Mouse (Mus musculus): ENCODE data around the gene Ctps. TPM values are rescaled to one million over a fixed set of nuclear protein-coding genes. Genes with fewer than 3 reads are reported as not detected.

Ctps gene
- total and polyA plus RNA-seq, 2 experiments from 2014 or later = 52.5 to 66.3 TPM

DNA sequence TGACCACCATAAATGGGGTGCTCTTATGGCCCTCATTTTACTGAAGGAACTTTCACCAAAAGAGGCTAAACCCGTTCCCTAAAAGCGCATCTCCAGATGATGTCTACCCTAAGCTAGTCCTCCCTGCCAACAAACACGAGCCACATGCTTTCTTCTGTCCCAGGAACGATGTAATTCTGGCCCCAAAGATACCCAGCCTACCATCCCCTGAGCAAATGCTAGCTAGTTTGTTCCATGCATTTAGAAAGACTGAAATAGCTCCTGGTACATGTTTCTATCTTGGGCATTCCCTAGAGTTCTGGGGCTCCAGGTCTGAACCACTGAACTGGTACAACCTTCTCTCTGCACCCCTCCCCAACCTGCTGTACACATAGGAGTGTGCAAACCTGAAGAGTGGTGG is 20.9 kb upstream of the Ctps start:
- Histone ChIP-seq H3K4me3 (ENCODE audit: low read depth, low read length) (no peak overlapping the region), H3K27ac (ENCODE audit: low read depth, low read length) (no peak overlapping the region), H3K9me3 (ENCODE audit: low read length) (no peaks in the 10 kb centered on the region), H3K27me3 (ENCODE audit: insufficient read depth, low read length) (no peaks in the 10 kb centered on the region), H3K9ac (replicated peaks; ENCODE audit: low read length, poor library complexity, severe bottlenecking) (no peak overlapping the region), H3K4me1 (ENCODE audit: insufficient read depth, low read length) (no peaks in the 10 kb centered on the region), H3K4me2 (ENCODE audit: low read depth, low read length, poor library complexity, severe bottlenecking) (no peak overlapping the region), H3K36me3 (ENCODE audit: insufficient read depth, low read length) (no peaks in the 10 kb centered on the region)
- ATAC-seq (ENCODE audit: low FRiP score) = no peak
- no peak for DNase-seq (ENCODE audit: low spot score)
- TF ChIP-seq CTCF (IDR thresholded peaks at IDR 0.05) = no peak
- 85% methylated on average over 4 of the region's 4 CpGs for WGBS

DNA sequence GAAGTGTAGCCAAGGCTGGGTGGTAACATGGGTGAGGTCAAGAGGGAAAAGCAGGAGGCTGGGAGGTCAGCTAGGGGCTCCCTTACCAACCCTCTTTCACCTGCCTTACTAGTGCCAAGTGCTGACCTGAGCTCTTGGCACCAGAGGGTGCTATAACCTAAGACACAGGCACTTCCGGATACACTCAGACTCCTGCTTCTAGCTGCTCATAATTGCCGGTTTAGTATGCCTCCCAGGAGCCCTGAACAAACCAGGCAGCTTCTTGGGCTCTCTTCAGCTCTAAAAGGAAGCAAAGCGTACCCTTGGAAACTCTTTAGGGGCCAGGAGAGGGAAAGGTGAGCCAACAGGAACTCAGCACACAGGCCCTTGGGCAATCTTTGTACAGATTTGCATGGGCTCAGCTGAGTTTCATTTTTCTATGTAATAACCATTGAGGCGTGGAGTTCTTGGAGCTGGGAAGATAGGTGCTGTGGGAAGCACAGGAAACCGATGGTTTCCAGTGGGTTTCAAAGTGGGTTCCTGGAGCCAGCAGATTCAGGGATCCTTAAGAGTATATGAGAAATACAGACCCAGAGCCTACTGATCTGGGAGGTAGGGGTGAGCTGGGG is 19.8 kb upstream of the Ctps start:
- peak; percentile 96 for TF ChIP-seq CTCF (IDR thresholded peaks at IDR 0.05)
- Histone ChIP-seq H3K9ac (replicated peaks; ENCODE audit: low read length, poor library complexity, severe bottlenecking) (0 out of 2 replicates have a peak overlapping the region, but pooled peaks have one; percentile 30), H3K27me3 (ENCODE audit: insufficient read depth, low read length) (no peaks in the 10 kb centered on the region), H3K27ac (ENCODE audit: low read depth, low read length) (no peak overlapping the region), H3K4me3 (ENCODE audit: low read depth, low read length) (no peak overlapping the region), H3K9me3 (ENCODE audit: low read length) (no peaks in the 10 kb centered on the region), H3K36me3 (ENCODE audit: insufficient read depth, low read length) (no peaks in the 10 kb centered on the region), H3K4me1 (ENCODE audit: insufficient read depth, low read length) (no peaks in the 10 kb centered on the region), H3K4me2 (ENCODE audit: low read depth, low read length, poor library complexity, severe bottlenecking) (no peak overlapping the region)
- 32% methylated on average over 5 of the region's 5 CpGs for WGBS
- ATAC-seq (ENCODE audit: low FRiP score) = peak; percentile 89; the same call in 1 of the 2 replicates
- DNase-seq (ENCODE audit: low spot score) = peak; percentile 90

DNA sequence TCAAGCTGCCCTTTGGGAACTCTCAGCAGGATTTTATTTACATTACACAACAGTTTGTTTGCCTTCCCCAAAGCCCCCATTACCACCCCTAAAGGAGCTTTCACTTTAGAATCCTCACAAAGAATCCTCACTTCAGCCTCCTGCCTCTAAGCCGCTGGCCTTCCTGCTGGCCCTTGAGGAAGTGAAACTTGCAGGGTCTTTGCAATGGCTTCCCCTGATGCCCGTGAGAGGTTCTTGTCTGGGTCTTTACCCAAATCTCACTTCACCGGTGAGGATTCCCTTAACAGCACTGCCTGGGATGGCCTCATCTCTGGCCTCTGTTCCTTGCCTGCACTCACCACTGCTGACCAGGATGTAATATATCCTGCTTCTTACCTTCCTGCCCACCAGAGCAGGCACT is 19.0 kb upstream of the Ctps start:
- H3K4me3 ChIP-seq (ENCODE audit: low read depth, low read length) = no peak overlapping the region
- H3K4me1 ChIP-seq (ENCODE audit: insufficient read depth, low read length) = no peaks in the 10 kb centered on the region
- no peak overlapping the region for H3K4me2 ChIP-seq (ENCODE audit: low read depth, low read length, poor library complexity, severe bottlenecking)
- WGBS = 14% methylated on average over 3 of the region's 3 CpGs
- H3K9me3 ChIP-seq (ENCODE audit: low read length) = no peaks in the 10 kb centered on the region
- H3K27me3 ChIP-seq (ENCODE audit: insufficient read depth, low read length) = no peaks in the 10 kb centered on the region
- no peaks in the 10 kb centered on the region for H3K36me3 ChIP-seq (ENCODE audit: insufficient read depth, low read length)
- TF ChIP-seq CTCF (IDR thresholded peaks at IDR 0.05) = no peak
- no peak for DNase-seq (ENCODE audit: low spot score)
- no peak overlapping the region for H3K27ac ChIP-seq (ENCODE audit: low read depth, low read length)
- ATAC-seq (ENCODE audit: low FRiP score) = no peak
- H3K9ac ChIP-seq (replicated peaks; ENCODE audit: low read length, poor library complexity, severe bottlenecking) = no peak overlapping the region

DNA sequence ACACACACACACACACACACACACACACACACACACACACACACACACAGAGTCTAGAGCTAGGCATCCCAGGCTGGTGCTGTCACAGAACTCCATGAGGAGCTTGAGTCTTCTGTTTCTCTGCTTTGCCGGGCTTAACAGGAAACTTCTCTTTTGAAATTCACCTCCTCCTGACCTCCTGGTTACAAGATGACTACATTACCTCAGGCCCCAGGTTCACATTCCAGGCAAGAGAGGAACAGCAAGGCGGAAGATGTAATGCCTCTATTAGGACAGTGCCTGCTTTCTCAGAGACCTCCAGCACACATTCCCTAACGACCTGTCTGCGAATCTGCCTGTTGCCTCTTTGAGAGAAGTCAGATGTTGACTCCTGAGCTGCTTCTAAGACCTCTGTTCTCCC is 18.4 kb upstream of the Ctps start, which contains the start of gene Gm8439:
Gene Gm8439, plus strand, starts transcription at position 301 of the 400 bp plus-strand sequence.
- Histone ChIP-seq H3K36me3 (ENCODE audit: insufficient read depth, low read length) (no peaks in the 10 kb centered on the region), H3K4me2 (ENCODE audit: low read depth, low read length, poor library complexity, severe bottlenecking) (no peak within 1 kb of the TSS), H3K9me3 (ENCODE audit: low read length) (no peaks in the 10 kb centered on the region), H3K9ac (replicated peaks; ENCODE audit: low read length, poor library complexity, severe bottlenecking) (no peak within 1 kb of the TSS), H3K4me1 (ENCODE audit: insufficient read depth, low read length) (no peaks in the 10 kb centered on the region), H3K27ac (ENCODE audit: low read depth, low read length) (no peak within 1 kb of the TSS), H3K27me3 (ENCODE audit: insufficient read depth, low read length) (no peaks in the 10 kb centered on the region), H3K4me3 (ENCODE audit: low read depth, low read length) (no peak within 1 kb of the TSS)
- no peak for TF ChIP-seq CTCF (IDR thresholded peaks at IDR 0.05)
- WGBS = 28% methylated on average over 4 of the region's 4 CpGs
- ATAC-seq (ENCODE audit: low FRiP score) = no peak
- DNase-seq (ENCODE audit: low spot score) = no peak

DNA sequence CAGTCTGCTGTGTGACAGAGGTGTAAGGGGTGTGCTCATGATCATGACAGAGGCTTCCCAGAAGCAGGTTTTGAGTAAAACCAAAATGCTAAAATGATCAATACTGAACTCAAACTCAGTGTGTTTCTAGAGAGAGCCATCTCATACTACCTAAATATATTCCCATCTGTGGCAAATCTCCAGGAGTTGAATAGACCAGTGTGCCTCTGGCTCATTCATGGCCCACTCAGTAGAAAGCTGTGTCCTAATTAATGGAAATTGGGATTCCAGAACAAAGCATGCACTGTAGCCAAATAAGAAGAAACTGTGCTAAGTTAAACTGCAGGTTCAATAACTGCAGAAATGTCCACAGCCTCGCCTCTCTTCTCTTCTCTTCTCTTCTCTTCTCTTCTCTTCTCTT is 16.9 kb upstream of the Ctps start:
- no peak for ATAC-seq (ENCODE audit: low FRiP score)
- Histone ChIP-seq H3K4me2 (ENCODE audit: low read depth, low read length, poor library complexity, severe bottlenecking) (no peak overlapping the region), H3K36me3 (ENCODE audit: insufficient read depth, low read length) (no peaks in the 10 kb centered on the region), H3K9ac (replicated peaks; ENCODE audit: low read length, poor library complexity, severe bottlenecking) (no peak overlapping the region), H3K27ac (ENCODE audit: low read depth, low read length) (no peak overlapping the region), H3K9me3 (ENCODE audit: low read length) (no peaks in the 10 kb centered on the region), H3K27me3 (ENCODE audit: insufficient read depth, low read length) (no peaks in the 10 kb centered on the region), H3K4me1 (ENCODE audit: insufficient read depth, low read length) (no peaks in the 10 kb centered on the region), H3K4me3 (ENCODE audit: low read depth, low read length) (no peak overlapping the region)
- no peak for TF ChIP-seq CTCF (IDR thresholded peaks at IDR 0.05)
- WGBS = 48% methylated on average over 1 of the region's 1 CpGs
- no peak for DNase-seq (ENCODE audit: low spot score)

DNA sequence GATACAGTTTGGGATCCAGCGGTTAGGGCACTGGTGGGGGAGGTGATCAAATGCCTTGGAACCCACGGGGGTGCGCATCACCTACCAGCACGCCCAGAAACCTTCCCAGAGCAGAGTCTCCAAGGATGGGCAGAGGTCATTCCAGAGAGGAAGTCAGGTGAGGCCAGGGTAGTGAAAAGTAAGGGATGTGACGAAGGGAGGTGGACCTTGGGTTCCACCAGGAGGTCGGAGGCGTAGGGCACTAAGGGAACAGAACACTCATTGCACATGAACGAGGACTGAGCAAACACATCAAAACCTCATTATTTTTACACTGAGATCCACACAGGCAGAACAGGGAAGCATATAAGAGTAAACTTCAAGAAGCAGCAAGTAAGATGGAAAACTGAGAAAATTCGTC is 11.6 kb upstream of the Ctps start:
- H3K9ac ChIP-seq (replicated peaks; ENCODE audit: low read length, poor library complexity, severe bottlenecking) = no peak overlapping the region
- H3K27ac ChIP-seq (ENCODE audit: low read depth, low read length) = no peak overlapping the region
- H3K36me3 ChIP-seq (ENCODE audit: insufficient read depth, low read length) = no peaks in the 10 kb centered on the region
- ATAC-seq (ENCODE audit: low FRiP score) (no peak), DNase-seq (ENCODE audit: low spot score) (no peak)
- no peaks in the 10 kb centered on the region for H3K27me3 ChIP-seq (ENCODE audit: insufficient read depth, low read length)
- 83% methylated on average over 9 of the region's 9 CpGs for WGBS
- H3K4me2 ChIP-seq (ENCODE audit: low read depth, low read length, poor library complexity, severe bottlenecking) = no peak overlapping the region
- H3K9me3 ChIP-seq (ENCODE audit: low read length) = no peaks in the 10 kb centered on the region
- H3K4me3 ChIP-seq (ENCODE audit: low read depth, low read length) = no peak overlapping the region
- H3K4me1 ChIP-seq (ENCODE audit: insufficient read depth, low read length) = no peaks in the 10 kb centered on the region
- TF ChIP-seq CTCF (IDR thresholded peaks at IDR 0.05) = no peak

Measured in midbrain, postnatal 0 days (tissue).